Mouse (Mus musculus): Measurements from ENCODE around the gene Terb1. TPM values are rescaled to one million over a fixed set of nuclear protein-coding genes. Genes with fewer than 3 reads are reported as not detected.
A peak's percentile ranks its signal among the peaks of the same experiment; 100 is the strongest.

Gene Terb1
- polyA plus RNA-seq, 1 experiment from 2014 or later = 0.13 TPM

DNA sequence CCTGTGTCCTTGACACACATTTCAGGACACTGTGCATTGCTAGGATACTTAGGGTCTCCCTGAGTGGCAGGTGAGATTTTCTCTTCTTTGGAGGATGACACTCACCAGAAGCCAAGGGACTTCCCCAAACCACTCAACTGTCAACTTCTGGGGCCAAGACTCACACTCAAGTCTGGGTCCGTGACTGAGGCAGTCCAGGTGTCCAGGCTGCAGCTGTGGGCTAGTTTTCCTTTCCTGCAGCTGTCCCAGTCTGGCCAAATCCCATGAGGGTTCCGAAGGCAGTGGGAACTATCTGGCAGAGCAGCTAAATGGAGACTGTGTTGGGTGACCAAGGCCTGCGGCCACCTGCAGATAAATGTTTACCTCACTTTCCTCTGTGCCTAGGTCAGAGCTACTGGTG, 97.7 kb downstream of the Terb1 start:
- H3K36me3 ChIP-seq (ENCODE audit: control insufficient read depth, insufficient read depth) = peaks cover under 1% of the 10 kb centered on the region
- no peak overlapping the region for H3K4me2 ChIP-seq (ENCODE audit: low read depth, low read length)
- H3K9ac ChIP-seq (ENCODE audit: low read length) = no peak overlapping the region
- H3K27me3 ChIP-seq (ENCODE audit: control insufficient read depth, insufficient read depth, low read length) = no peaks in the 10 kb centered on the region
- peaks cover 17% of the 10 kb centered on the region for H3K4me1 ChIP-seq (ENCODE audit: control insufficient read depth, insufficient read depth, low read length)
- H3K4me3 ChIP-seq (ENCODE audit: low read length) = no peak overlapping the region
- no peak overlapping the region for H3K27ac ChIP-seq (ENCODE audit: low read length)
- ATAC-seq (replicated peaks; ENCODE audit: extremely low read depth, insufficient read depth, low FRiP score) = no peak
- 77% methylated on average over 3 of the region's 3 CpGs for WGBS
- no peaks in the 10 kb centered on the region for H3K9me3 ChIP-seq (replicated peaks; ENCODE audit: control insufficient read depth, low read length)

GRCm38 (mm10) chr8:104411468-104411867, 98.2 kb downstream of the Terb1 start:
- no peaks in the 10 kb centered on the region for H3K9me3 ChIP-seq (replicated peaks; ENCODE audit: control insufficient read depth, low read length)
- no peak overlapping the region for H3K27ac ChIP-seq (ENCODE audit: low read length)
- H3K9ac ChIP-seq (ENCODE audit: low read length) = no peak overlapping the region
- no peaks in the 10 kb centered on the region for H3K36me3 ChIP-seq (ENCODE audit: control insufficient read depth, insufficient read depth)
- H3K4me2 ChIP-seq (ENCODE audit: low read depth, low read length) = no peak overlapping the region
- peaks cover 17% of the 10 kb centered on the region for H3K4me1 ChIP-seq (ENCODE audit: control insufficient read depth, insufficient read depth, low read length)
- WGBS = 89% methylated on average over 3 of the region's 3 CpGs
- no peak overlapping the region for H3K4me3 ChIP-seq (ENCODE audit: low read length)
- no peak for ATAC-seq (replicated peaks; ENCODE audit: extremely low read depth, insufficient read depth, low FRiP score)
- no peaks in the 10 kb centered on the region for H3K27me3 ChIP-seq (ENCODE audit: control insufficient read depth, insufficient read depth, low read length)

- H3K27ac ChIP-seq (ENCODE audit: low read length) = no peak overlapping the region
- no peaks in the 10 kb centered on the region for H3K36me3 ChIP-seq (ENCODE audit: control insufficient read depth, insufficient read depth)
- no peaks in the 10 kb centered on the region for H3K9me3 ChIP-seq (replicated peaks; ENCODE audit: control insufficient read depth, low read length)
- ATAC-seq (replicated peaks; ENCODE audit: extremely low read depth, insufficient read depth, low FRiP score) = no peak
- WGBS = 66% methylated on average over 7 of the region's 7 CpGs
- no peak overlapping the region for H3K9ac ChIP-seq (ENCODE audit: low read length)
- no peaks in the 10 kb centered on the region for H3K27me3 ChIP-seq (ENCODE audit: control insufficient read depth, insufficient read depth, low read length)
- H3K4me2 ChIP-seq (ENCODE audit: low read depth, low read length) = no peak overlapping the region
- H3K4me3 ChIP-seq (ENCODE audit: low read length) = no peak overlapping the region
- H3K4me1 ChIP-seq (ENCODE audit: control insufficient read depth, insufficient read depth, low read length) = peaks cover 19% of the 10 kb centered on the region
Observed at GRCm38 (mm10) chr8:104410628-104411273, 99.0 kb downstream of the Terb1 start.

DNA sequence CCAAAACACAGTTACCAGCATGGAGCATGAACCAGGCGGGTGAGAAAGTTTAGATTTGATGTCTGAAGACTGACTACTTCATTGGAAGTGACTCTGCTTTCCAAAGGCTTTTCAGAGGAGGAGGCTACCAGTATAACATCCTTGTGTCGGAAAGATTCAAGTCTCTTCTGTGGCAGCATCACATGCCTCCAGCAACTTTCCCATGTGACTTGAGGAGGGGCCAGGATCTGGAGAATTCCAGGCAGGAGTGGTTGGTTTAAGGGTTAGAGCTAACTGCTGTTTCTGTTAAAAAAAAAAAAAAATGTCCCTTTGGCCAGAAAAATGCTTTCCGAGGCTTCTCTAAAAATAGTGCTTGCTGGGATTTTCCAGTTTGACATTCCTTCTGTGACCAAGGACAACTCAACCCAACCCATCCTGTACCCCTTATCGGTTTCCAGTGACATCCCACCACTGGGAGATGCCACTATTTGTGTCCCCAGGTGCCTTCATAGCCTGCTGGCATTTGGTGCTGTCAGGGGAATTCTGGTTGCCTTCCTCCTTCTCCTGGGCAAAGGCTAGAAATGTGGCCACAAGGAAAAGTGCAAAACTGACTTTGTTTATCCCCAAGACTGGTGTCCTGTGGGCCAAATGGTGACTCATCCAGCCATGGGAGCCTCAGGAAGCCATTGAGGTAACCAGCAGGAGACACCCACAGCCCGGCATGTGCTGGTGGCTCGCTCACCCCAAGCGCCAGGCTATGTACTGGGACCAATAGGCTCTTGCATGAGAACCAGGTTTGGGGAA, 101.2 kb downstream of the Terb1 start:
- Histone ChIP-seq H3K4me2 (ENCODE audit: low read depth, low read length) (no peak overlapping the region), H3K4me1 (ENCODE audit: control insufficient read depth, insufficient read depth, low read length) (peaks cover 25% of the 10 kb centered on the region), H3K36me3 (ENCODE audit: control insufficient read depth, insufficient read depth) (no peaks in the 10 kb centered on the region), H3K9ac (ENCODE audit: low read length) (no peak overlapping the region), H3K27ac (ENCODE audit: low read length) (no peak overlapping the region), H3K4me3 (ENCODE audit: low read length) (no peak overlapping the region), H3K27me3 (ENCODE audit: control insufficient read depth, insufficient read depth, low read length) (no peaks in the 10 kb centered on the region), H3K9me3 (replicated peaks; ENCODE audit: control insufficient read depth, low read length) (no peaks in the 10 kb centered on the region)
- ATAC-seq (replicated peaks; ENCODE audit: extremely low read depth, insufficient read depth, low FRiP score) = no peak
- WGBS = 72% methylated on average over 7 of the region's 7 CpGs

GRCm38 (mm10) chr8:104406340-104407128, 103.2 kb downstream of the Terb1 start:
- Histone ChIP-seq H3K27me3 (ENCODE audit: control insufficient read depth, insufficient read depth, low read length) (no peaks in the 10 kb centered on the region), H3K36me3 (ENCODE audit: control insufficient read depth, insufficient read depth) (no peaks in the 10 kb centered on the region), H3K9ac (ENCODE audit: low read length) (no peak overlapping the region), H3K27ac (ENCODE audit: low read length) (no peak overlapping the region), H3K4me3 (ENCODE audit: low read length) (no peak overlapping the region), H3K9me3 (replicated peaks; ENCODE audit: control insufficient read depth, low read length) (no peaks in the 10 kb centered on the region), H3K4me1 (ENCODE audit: control insufficient read depth, insufficient read depth, low read length) (peaks cover 14% of the 10 kb centered on the region), H3K4me2 (ENCODE audit: low read depth, low read length) (no peak overlapping the region)
- WGBS = 78% methylated on average over 6 of the region's 6 CpGs
- no peak for ATAC-seq (replicated peaks; ENCODE audit: extremely low read depth, insufficient read depth, low FRiP score)

GRCm38 (mm10) chr8:104405430-104406187, 104.1 kb downstream of the Terb1 start:
- Histone ChIP-seq H3K4me3 (ENCODE audit: low read length) (no peak overlapping the region), H3K9me3 (replicated peaks; ENCODE audit: control insufficient read depth, low read length) (no peaks in the 10 kb centered on the region), H3K9ac (ENCODE audit: low read length) (no peak overlapping the region), H3K4me2 (ENCODE audit: low read depth, low read length) (peak overlapping the region; percentile 29; the same call in 1 of the 2 replicates), H3K36me3 (ENCODE audit: control insufficient read depth, insufficient read depth) (no peaks in the 10 kb centered on the region), H3K27me3 (ENCODE audit: control insufficient read depth, insufficient read depth, low read length) (no peaks in the 10 kb centered on the region), H3K4me1 (ENCODE audit: control insufficient read depth, insufficient read depth, low read length) (peaks cover 19% of the 10 kb centered on the region), H3K27ac (ENCODE audit: low read length) (peak overlapping the region; percentile 69)
- ATAC-seq (replicated peaks; ENCODE audit: extremely low read depth, insufficient read depth, low FRiP score) = peak; percentile 63
- WGBS = 46% methylated on average over 15 of the region's 15 CpGs

DNA sequence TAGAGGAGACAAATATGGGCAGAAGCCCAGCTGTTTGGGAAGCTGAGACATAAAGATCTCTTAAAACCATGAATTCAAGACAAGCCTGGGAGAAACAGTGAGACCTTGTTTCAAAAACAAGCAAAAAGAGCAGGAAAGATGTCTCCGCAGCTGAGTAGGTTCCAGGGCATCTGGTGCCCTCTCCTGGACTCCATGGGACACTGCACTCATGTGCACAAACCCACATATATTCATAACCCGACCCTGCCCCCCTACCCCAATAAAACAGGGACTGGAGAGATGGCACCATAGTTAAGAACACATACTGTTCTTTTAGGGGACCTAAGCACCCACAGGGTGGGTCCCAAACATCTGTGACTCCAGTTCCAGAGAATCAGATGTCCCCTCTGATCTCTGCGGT, 106.1 kb downstream of the Terb1 start:
- WGBS = 65% methylated on average over 3 of the region's 3 CpGs
- no peaks in the 10 kb centered on the region for H3K9me3 ChIP-seq (replicated peaks; ENCODE audit: control insufficient read depth, low read length)
- H3K36me3 ChIP-seq (ENCODE audit: control insufficient read depth, insufficient read depth) = no peaks in the 10 kb centered on the region
- H3K27ac ChIP-seq (ENCODE audit: low read length) = no peak overlapping the region
- H3K4me3 ChIP-seq (ENCODE audit: low read length) = no peak overlapping the region
- H3K4me2 ChIP-seq (ENCODE audit: low read depth, low read length) = no peak overlapping the region
- no peak overlapping the region for H3K9ac ChIP-seq (ENCODE audit: low read length)
- H3K4me1 ChIP-seq (ENCODE audit: control insufficient read depth, insufficient read depth, low read length) = peaks cover 23% of the 10 kb centered on the region
- no peak for ATAC-seq (replicated peaks; ENCODE audit: extremely low read depth, insufficient read depth, low FRiP score)
- no peaks in the 10 kb centered on the region for H3K27me3 ChIP-seq (ENCODE audit: control insufficient read depth, insufficient read depth, low read length)

Measured in heart, embryonic 16.5 days (tissue).